Mouse (Mus musculus) bone marrow, adult 2 months (tissue): ENCODE results near the gene Akap2. TPM values are rescaled to one million over a fixed set of nuclear protein-coding genes. Genes with fewer than 3 reads are reported as not detected.

Experiments used
- H3K27ac ChIP-seq: fragments of 200-500 bp; 2 replicates; pipeline ENCODE4 v1.5.1; 2012; ENCODE audit warnings: low read depth, mild to moderate bottlenecking, control low read depth, inconsistent platforms, low read length; ENCODE audit not compliant: control insufficient read depth, poor library complexity, insufficient read depth
- H3K4me1 ChIP-seq: fragments of 200-500 bp; 2 replicates; pipeline ENCODE4 v1.6.1; 2011; ENCODE audit warnings: low read length; ENCODE audit not compliant: control insufficient read depth, insufficient read depth
- H3K4me3 ChIP-seq: fragments of 200-500 bp; replicated peaks from 2 replicates; pipeline ENCODE3; 2011; ENCODE audit warnings: mild to moderate bottlenecking, low read depth, low read length, control low read depth; ENCODE audit not compliant: control insufficient read depth
- CTCF ChIP-seq: fragments of 200-500 bp; IDR thresholded peaks from 2 replicates; pipeline ENCODE4 v1.5.1; 2011; ENCODE audit warnings: low read length, control low read depth; ENCODE audit not compliant: control insufficient read depth, insufficient read depth
- POLR2A ChIP-seq: fragments of 200-500 bp; IDR thresholded peaks from 2 replicates; pipeline ENCODE4 v1.6.1; 2011; ENCODE audit warnings: low read depth, mild to moderate bottlenecking, control low read depth, low read length, borderline replicate concordance; ENCODE audit not compliant: control insufficient read depth
- WGBS: fragments of 180-500 bp; shearing (Covaris S2); methylation state at CpG from one replicate; pipeline ENCODE4 v1.1.7; 2018; 5-methylcytosine and 5-hydroxymethylcytosine counted together
- polyA plus RNA-seq: library from polyadenylated mRNA; stranded (reverse); fragments of >200 nt; gene quantifications from 2 replicates; pipeline ENCODE4 v1.2.4, GENCODE M21; 2011; ENCODE audit warnings: low replicate concordance; ENCODE audit not compliant: missing spikeins, insufficient read depth, insufficient read length

Gene Akap2
- polyA plus RNA-seq, 1 experiment = 4.0 TPM

DNA sequence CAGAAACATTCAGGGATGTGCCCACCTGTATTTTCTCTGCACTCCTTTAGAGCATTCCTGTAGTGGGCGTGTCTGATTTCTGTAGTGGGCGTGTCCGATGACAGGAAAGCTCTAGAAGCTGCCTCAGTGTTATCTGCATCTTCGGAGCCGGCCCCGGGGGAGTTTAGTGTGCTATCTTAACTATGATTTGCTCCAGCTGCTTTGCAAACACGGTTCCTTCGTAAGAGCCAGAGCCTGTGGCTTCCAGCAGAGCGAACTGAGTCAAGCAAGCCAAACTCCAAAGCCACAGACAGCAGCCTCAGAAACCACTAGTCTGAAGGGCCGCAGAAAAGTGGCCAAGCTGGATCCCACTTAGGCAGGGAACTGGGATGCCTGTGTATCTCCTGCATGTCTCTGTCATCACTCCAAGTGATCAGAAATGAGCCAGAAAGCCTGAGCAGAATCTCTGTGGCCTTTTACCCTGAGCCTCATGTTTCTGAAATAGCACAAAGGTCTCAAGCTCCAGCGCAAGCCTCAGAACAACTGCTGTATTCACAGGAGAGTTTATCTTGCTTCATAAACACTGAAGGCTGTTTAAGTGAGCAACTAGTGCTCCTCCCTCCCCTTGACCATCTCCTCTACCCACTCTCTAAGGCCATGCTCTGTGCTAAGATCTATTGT is 55.5 kb downstream of the Akap2 start:
- H3K27ac ChIP-seq = no peak overlapping the region
- TF ChIP-seq POLR2A (no peak), CTCF (no peak)
- WGBS = 62% methylated on average over 11 of the region's 11 CpGs
- H3K4me1 ChIP-seq = no peaks in the 10 kb centered on the region
- H3K4me3 ChIP-seq = no peak overlapping the region

DNA sequence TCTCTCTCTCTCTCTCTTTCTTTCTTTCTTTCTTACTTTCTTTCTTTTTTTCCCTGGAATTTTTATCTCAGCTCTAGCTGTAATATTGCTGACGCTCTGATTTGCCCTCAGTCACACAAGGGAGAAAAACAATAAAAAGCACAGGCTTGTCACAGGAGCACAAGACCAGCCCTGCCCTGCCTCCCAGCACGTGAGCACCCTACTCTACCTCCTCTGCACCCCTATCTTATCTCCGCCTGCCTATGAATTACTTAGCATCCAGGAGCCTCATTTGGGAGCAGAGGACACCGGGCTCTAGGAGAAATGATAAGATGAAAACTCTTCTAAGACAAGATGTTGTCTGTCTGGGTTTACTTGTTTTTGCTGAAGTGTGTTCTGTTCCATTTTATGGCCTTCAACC is 57.1 kb downstream of the Akap2 start:
- 67% methylated on average over 4 of the region's 4 CpGs for WGBS

DNA sequence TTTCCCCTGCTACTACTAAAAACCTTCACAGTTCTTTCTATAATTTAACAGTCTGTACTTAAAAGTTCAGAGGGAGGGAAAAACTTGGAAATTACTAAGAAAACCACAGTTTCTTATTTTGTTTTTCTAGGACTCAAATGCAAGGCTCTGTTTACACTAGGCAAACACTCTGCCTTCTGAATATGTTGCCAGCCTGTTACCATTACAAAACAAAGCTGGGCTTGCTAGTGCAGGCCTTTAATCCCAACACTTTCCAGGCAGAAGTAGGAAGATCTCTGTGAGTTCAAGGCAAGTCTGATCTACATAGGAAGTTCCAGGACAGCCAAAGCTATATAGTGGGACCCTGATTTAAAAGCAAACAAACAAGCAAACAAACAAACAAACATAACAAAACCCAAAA is 58.1 kb downstream of the Akap2 start:
- Histone ChIP-seq H3K27ac (no peak overlapping the region), H3K4me1 (no peaks in the 10 kb centered on the region), H3K4me3 (no peak overlapping the region)
- no peak for TF ChIP-seq POLR2A
- no peak for TF ChIP-seq CTCF

More for the DNA sequence above, 57.1 kb downstream of the Akap2 start:
- Histone ChIP-seq H3K27ac (no peak overlapping the region), H3K4me1 (no peaks in the 10 kb centered on the region), H3K4me3 (no peak overlapping the region)
- no peak for TF ChIP-seq POLR2A
- TF ChIP-seq CTCF = no peak

DNA sequence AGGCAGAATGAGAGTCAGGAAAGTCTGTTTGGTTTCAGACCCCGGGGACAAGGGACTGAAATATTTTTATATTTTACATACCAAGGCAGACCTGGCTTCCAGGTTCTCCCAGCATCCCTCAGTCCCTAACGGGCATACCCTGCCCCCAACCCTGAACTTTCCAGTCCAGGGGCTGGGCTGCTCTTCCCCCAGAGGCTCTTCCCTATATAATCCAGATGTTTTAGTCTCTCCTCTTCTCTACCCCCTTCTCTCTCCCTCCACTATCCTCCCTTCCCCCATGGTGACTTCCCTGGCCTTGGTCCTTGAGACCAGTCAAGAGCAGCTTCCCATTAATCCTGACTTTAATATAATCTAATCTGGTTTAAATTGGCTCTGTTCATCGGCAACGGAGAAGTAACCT is 62.9 kb downstream of the Akap2 start:
- 53% methylated on average over 4 of the region's 4 CpGs for WGBS
- H3K27ac ChIP-seq = no peak overlapping the region
- no peaks in the 10 kb centered on the region for H3K4me1 ChIP-seq
- no peak overlapping the region for H3K4me3 ChIP-seq
- TF ChIP-seq POLR2A (no peak), CTCF (no peak)

- no peaks in the 10 kb centered on the region for H3K4me1 ChIP-seq
- 33% methylated on average over 20 of the region's 20 CpGs for WGBS
- TF ChIP-seq POLR2A = no peak
- TF ChIP-seq CTCF = no peak
- no peak overlapping the region for H3K27ac ChIP-seq
- H3K4me3 ChIP-seq = no peak overlapping the region
Measured at GRCm38 (mm10) chr4:57780833-57781641, 63.6 kb downstream of the Akap2 start.

DNA sequence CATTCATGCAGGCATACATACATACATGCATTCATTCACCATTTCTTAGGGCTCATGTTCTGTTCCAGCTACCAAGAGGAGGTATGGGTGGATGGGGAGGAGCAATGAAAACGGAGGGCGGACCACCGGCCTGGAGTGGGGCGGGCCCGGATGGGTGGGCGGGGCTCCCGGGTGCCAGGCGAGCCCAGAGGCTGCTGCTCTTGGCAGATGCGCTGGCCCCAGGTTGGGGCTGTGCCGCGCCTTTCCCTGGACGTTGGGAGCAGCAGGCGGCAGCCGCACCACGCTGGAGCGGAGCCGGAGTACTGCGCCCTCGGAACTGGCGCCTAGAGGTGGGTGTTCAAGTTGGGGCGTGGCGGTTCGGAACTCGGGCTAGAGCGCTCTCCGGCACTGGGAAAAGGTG is 64.5 kb downstream of the Akap2 start:
- no peaks in the 10 kb centered on the region for H3K4me1 ChIP-seq
- TF ChIP-seq CTCF = no peak
- peak; percentile 49; the same call in 1 of the 2 replicates for TF ChIP-seq POLR2A
- no peak overlapping the region for H3K27ac ChIP-seq
- WGBS = 2% methylated on average over 26 of the region's 26 CpGs
- H3K4me3 ChIP-seq = peak overlapping the region; percentile 54

DNA sequence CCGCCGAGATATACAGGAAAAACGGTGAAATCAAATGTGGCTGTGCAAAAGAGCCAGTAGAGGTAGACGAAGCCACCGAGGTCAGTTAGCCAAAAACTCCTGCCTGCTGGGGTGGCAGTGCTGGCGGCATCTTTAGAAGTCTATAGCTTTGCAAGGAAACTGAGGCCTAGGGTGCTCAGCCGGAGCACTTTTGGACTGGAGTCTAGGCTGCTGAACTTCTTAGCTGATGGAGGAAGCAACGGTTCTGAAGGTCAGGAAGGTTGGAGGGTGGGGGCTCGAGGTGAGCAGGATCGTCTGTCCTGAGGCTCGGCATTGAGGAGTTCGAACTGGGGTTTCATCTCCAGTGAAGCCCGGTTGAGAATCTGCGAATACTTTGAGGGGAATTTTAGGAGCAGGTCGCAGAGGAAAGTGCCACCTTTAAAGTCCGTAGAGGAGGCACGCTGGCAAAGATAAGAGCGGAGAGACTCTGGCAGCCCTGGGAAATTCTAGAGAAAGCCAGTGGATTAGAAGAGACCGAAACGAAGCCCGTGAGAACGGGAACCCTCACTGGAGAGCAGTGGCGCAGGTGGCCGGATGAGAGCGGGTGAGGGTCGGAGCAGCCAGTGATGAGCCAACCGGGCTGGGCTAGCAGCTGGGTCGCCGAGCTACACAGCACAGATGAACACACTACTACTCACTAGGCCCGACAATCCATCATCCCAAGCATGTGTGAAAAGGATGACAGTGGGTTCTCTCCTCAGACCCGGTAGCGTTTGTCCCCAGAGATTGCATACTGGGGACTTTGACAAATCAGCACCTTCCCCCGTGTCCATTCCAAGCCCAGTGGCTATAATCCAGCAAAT is 65.3 kb downstream of the Akap2 start:
- no peaks in the 10 kb centered on the region for H3K4me1 ChIP-seq
- H3K27ac ChIP-seq = no peak overlapping the region
- 4% methylated on average over 33 of the region's 33 CpGs for WGBS
- TF ChIP-seq POLR2A (no peak), CTCF (no peak)
- H3K4me3 ChIP-seq = peak overlapping the region; percentile 31

DNA sequence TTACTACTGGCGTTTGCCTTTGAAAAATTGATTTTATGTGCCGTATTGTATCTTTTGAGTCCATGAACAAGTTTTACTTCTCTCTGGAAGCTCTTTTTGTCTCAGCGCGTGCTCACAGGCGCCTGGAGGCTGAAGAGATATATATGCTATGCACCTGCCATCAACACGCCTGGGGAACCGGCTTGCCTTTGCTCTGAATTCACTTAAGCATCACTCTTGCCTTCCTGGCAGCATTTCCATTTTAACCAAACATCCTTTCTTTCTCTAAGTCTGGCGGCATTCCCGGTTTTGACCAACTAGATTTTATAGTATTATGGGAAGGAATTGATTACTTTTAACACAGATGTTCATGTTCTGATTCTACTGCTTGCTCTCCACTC is 65.9 kb downstream of the Akap2 start:
- Histone ChIP-seq H3K27ac (no peak overlapping the region), H3K4me1 (no peaks in the 10 kb centered on the region), H3K4me3 (no peak overlapping the region)
- WGBS = 59% methylated on average over 9 of the region's 9 CpGs
- TF ChIP-seq POLR2A = no peak
- no peak for TF ChIP-seq CTCF
